1 mouse cellular context compared by ENCODE assay signal in the genomic region with DNA sequence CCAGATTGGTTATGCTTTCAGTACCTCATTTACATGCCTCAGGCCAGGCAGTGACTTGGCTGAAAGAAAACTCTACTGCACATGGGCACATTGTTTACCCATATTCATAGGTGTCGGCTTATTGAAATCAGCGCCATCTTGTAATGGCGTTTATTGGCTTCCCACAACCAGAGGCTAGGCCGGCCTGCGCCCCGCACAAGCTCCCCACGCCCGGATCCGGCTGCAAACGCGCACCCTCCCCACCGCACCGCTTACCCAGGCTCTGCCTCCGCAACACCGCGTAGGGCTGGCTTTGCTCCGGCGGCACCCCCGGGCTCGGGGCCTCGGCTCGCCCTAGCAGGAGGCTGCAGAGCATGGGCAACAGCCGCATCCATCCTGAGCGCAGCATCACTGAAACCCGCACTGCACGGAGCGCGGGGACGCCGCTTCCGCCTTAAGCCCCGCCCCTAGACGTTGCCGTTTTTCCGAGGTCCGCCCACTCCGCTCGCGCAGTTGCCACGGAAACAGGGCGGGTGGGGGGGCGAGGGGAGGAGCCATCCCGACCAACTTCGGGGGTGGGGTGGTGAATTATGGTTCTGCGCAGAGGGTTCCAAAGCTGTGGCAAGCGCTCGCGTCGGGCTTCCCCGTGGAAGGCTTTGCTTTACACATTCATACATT.
TF ChIP-seq lines count a peak whose summit lies in the region.

No protein-coding gene starts in this region.

TF ChIP-seq in C2C12, 6 proteins besides CTCF, POLR2A, EP300 and RAD21:
- TF ChIP-seq MYOG (IDR thresholded peaks at IDR 0.05; ENCODE audit: control insufficient read depth, extremely low read depth, insufficient read length) = no peak
- no peak for TF ChIP-seq MAX (IDR thresholded peaks at IDR 0.05)
- TF ChIP-seq MYOD1 (IDR thresholded peaks at IDR 0.05; ENCODE audit: control insufficient read depth, insufficient read length, low read depth) = no peak
- TF ChIP-seq CEBPB (IDR thresholded peaks at IDR 0.05; ENCODE audit: low read depth) = no peak
